Mouse (Mus musculus) embryonic facial prominence, embryonic 12.5 days (tissue): ENCODE results near the gene Gipc3. TPM values are rescaled to one million over a fixed set of nuclear protein-coding genes. Genes with fewer than 3 reads are reported as not detected.

Source experiments
- ATAC-seq: fragments of 200-750 bp; cut with Nextera tagmentation; 2 replicates; pipeline ENCODE4 v1.8.0; 2017; ENCODE audit not compliant: insufficient number of reproducible peaks, insufficient read depth, low FRiP score, low TSS enrichment
- H3K27ac ChIP-seq: fragments of 300-500 bp; sonication (generic); 2 replicates; pipeline ENCODE4 v1.5.1; 2016; ENCODE audit warnings: mild to moderate bottlenecking
- H3K27me3 ChIP-seq: fragments of 300-500 bp; sonication (generic); 2 replicates; pipeline ENCODE4 v1.6.1; 2016; ENCODE audit warnings: mild to moderate bottlenecking, moderate library complexity
- H3K36me3 ChIP-seq: fragments of 300-500 bp; sonication (generic); 2 replicates; pipeline ENCODE4 v1.6.1; 2016; ENCODE audit warnings: mild to moderate bottlenecking
- H3K4me1 ChIP-seq: fragments of 300-500 bp; sonication (generic); 2 replicates; pipeline ENCODE4 v1.6.1; 2016
- H3K4me2 ChIP-seq: fragments of 300-500 bp; sonication (generic); replicated peaks from 2 replicates; pipeline ENCODE4 v1.6.1; 2016; ENCODE audit warnings: mild to moderate bottlenecking, moderate library complexity
- H3K4me3 ChIP-seq: fragments of 300-500 bp; sonication (generic); 2 replicates; pipeline ENCODE4 v1.5.1; 2016; ENCODE audit warnings: mild to moderate bottlenecking
- H3K9ac ChIP-seq: fragments of 300-500 bp; sonication (generic); 2 replicates; pipeline ENCODE4 v1.6.1; 2016; ENCODE audit warnings: mild to moderate bottlenecking, moderate library complexity
- H3K9me3 ChIP-seq: fragments of 300-500 bp; sonication (generic); 2 replicates; pipeline ENCODE4 v1.6.1; 2016; ENCODE audit warnings: mild to moderate bottlenecking, moderate library complexity
- WGBS: fragments of 180-500 bp; shearing (Covaris S2); methylation state at CpG from one replicate; pipeline ENCODE4 v1.1.7; 2016; 5-methylcytosine and 5-hydroxymethylcytosine counted together
- polyA plus RNA-seq: library from polyadenylated mRNA; unstranded; fragments of >200 nt; fragmentation: Nextera tagmentation; extraction: Ambion mirVana; gene quantifications from 2 replicates; pipeline ENCODE4 v1.2.1, GENCODE M21; 2016

The Gipc3 gene
- not detected in 2 replicates for polyA plus RNA-seq

- 7% methylated on average over 55 of the region's 67 CpGs for WGBS
- H3K4me3 ChIP-seq: peak within 1 kb of the TSS; percentile 37
Observed at GRCm38 (mm10) chr10:81342686-81343505, at the start of gene Gipc3. Gene Gipc3 (minus strand): TSS chr10:81343266.

GRCm38 (mm10) chr10:81392781-81393185, 49.7 kb upstream of the Gipc3 start, which contains the start of gene Smim24:
Gene Smim24 (plus strand): TSS chr10:81393051.
- Histone ChIP-seq H3K4me3 (peak within 1 kb of the TSS; percentile 24), H3K4me2 (peak within 1 kb of the TSS; percentile 50), H3K9me3 (no peaks in the 10 kb centered on the region), H3K9ac (peak within 1 kb of the TSS; percentile 48), H3K27ac (peak within 1 kb of the TSS; percentile 66), H3K4me1 (peaks cover 20% of the 10 kb centered on the region), H3K36me3 (peaks cover 12% of the 10 kb centered on the region), H3K27me3 (no peaks in the 10 kb centered on the region)
- ATAC-seq: no peak
- 63% methylated on average over 14 of the region's 14 CpGs for WGBS

More at GRCm38 (mm10) chr10:81342686-81343505, at the start of gene Gipc3:
- H3K4me1 ChIP-seq: peaks cover 15% of the 10 kb centered on the region
- no peaks in the 10 kb centered on the region for H3K9me3 ChIP-seq
- H3K36me3 ChIP-seq: peaks cover 13% of the 10 kb centered on the region
- H3K27ac ChIP-seq: no peak within 1 kb of the TSS
- H3K27me3 ChIP-seq: peaks cover 73% of the 10 kb centered on the region
- H3K4me2 ChIP-seq: peak within 1 kb of the TSS; percentile 59
- ATAC-seq: no peak
- peak within 1 kb of the TSS; percentile 47 for H3K9ac ChIP-seq

DNA sequence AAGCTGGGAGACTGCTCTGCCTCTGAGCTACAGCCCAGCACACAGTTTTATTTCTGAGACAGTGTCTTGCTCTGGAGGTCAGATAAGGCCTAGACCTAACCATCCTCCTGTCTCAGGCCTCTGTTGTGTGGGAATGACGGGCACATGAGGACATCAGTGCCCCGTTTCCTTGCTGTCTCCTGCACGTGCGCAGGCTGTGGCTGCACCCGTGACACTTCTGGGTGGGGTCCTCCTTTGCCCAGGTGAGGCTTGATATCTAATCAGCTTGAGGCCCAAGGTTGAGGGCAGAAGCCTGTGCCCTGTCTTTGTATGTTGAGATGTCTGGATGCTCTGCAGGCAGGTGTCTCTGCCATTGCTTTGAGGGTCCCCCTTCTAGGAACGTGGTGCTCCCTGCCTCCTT, 49.2 kb upstream of the Gipc3 start:
- Histone ChIP-seq H3K4me3 (no peak overlapping the region), H3K27ac (no peak overlapping the region), H3K9ac (no peak overlapping the region), H3K27me3 (no peaks in the 10 kb centered on the region), H3K36me3 (peaks cover 17% of the 10 kb centered on the region), H3K4me2 (no peak overlapping the region), H3K9me3 (no peaks in the 10 kb centered on the region), H3K4me1 (peaks cover 20% of the 10 kb centered on the region)
- ATAC-seq: no peak
- WGBS: 85% methylated on average over 6 of the region's 6 CpGs

GRCm38 (mm10) chr10:81390678-81390965, 47.6 kb upstream of the Gipc3 start:
- Histone ChIP-seq H3K9me3 (no peaks in the 10 kb centered on the region), H3K4me1 (peaks cover 26% of the 10 kb centered on the region), H3K4me2 (no peak overlapping the region), H3K36me3 (peaks cover 33% of the 10 kb centered on the region), H3K27me3 (no peaks in the 10 kb centered on the region), H3K27ac (no peak overlapping the region), H3K9ac (no peak overlapping the region), H3K4me3 (no peak overlapping the region)
- ATAC-seq: no peak
- WGBS: 91% methylated on average over 13 of the region's 13 CpGs

DNA sequence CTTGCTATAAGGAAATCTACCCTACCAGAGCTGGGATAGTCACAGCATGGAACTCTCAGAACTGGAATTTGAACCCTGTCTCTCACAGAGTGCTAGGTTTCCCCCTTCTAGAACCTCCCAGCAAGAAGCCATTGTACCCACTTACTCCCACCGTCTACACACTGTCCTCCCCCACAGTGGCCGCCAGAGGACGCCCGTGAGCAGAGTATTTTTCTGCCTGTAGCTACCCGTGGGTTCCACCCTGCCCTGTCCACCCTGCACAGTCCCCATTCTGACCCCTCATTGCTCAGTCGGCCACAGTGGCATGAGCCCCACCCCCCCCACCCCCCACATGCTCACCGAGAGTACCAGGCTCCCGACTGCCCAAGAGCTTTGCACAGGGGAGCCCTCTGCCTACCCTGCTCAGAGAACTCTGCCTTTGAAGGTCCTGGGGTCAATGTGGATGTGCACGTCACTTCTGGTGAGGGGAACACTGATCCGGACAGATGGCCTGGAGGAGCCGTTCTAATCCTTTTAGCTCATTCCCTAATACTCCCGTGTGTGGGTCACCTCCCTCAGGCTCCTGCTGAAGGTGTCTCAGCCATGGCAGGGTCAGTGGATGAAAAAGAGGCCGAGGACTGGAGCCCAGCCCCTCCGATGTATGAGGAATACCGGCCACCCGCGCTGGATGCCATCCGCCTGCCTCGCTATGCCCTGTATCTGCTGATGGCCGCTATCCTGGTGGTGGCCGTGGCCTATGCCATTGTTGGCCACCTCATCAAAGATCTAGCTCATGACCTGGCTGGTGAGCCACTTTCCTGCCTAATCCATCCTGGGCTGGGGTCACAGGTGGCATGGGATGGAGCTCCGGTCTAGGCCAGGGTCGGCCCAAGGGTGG, 47.0 kb upstream of the Gipc3 start:
- no peak; the same call in 1 of the 2 replicates for ATAC-seq
- peaks cover 33% of the 10 kb centered on the region for H3K36me3 ChIP-seq
- H3K4me3 ChIP-seq: no peak overlapping the region
- H3K9ac ChIP-seq: 0 out of 2 replicates have a peak overlapping the region, but pooled peaks have one; percentile 24
- no peaks in the 10 kb centered on the region for H3K9me3 ChIP-seq
- H3K27me3 ChIP-seq: no peaks in the 10 kb centered on the region
- H3K4me2 ChIP-seq: no peak overlapping the region
- no peak overlapping the region for H3K27ac ChIP-seq
- peaks cover 31% of the 10 kb centered on the region for H3K4me1 ChIP-seq
- WGBS: 62% methylated on average over 23 of the region's 23 CpGs

DNA sequence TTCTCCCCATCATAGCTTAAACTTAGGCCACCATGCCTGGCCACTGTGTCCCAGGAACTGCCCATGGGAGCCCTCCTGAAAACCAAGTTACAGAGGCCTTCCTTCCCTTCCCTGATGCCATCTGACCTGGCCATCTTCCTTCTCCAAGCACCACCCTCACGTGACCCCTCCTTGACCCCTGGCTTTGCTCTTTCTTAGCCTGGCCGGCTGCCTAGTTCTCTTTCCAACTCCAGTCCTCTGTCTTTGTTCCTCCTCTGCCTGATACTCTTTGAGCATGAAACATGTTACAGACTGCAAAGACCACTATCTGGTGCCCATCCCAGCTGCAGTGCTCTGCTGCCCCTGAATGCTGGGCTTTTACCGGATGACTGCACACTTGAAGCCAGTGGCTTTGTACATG, 46.3 kb upstream of the Gipc3 start:
- H3K4me1 ChIP-seq: peaks cover 35% of the 10 kb centered on the region
- H3K4me2 ChIP-seq: no peak overlapping the region
- 0 out of 2 replicates have a peak overlapping the region, but pooled peaks have one; percentile 24 for H3K9ac ChIP-seq
- H3K27me3 ChIP-seq: no peaks in the 10 kb centered on the region
- peaks cover 33% of the 10 kb centered on the region for H3K36me3 ChIP-seq
- no peak overlapping the region for H3K4me3 ChIP-seq
- 60% methylated on average over 3 of the region's 3 CpGs for WGBS
- no peak overlapping the region for H3K27ac ChIP-seq
- no peaks in the 10 kb centered on the region for H3K9me3 ChIP-seq
- ATAC-seq: no peak

DNA sequence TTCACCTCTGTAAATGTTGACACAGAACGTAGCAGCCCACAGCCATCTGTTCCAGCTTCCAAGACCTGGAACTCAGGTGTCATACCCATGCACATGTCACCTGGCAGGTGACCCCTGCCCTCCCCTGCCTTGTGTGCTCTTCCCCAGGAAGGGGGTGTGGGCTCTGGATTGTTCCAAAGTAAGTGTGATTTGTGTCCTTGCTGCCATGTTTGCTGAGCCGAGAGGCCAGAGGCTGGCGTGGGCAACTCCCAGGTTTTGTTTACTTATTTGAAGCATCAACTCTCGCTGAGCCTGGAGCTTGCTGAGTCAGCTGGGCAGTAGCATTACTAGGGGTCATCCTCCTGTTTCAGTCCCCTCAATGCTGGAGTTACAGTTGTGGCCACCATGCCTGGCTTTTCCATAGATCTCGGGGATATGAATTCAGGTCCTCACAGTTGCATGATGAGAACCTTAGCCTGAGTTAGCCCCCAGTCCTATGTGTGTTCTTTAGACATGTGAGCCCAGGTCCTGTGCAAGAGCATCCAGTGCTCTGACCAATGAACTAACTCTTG, 45.5 kb upstream of the Gipc3 start, which contains the start of gene Gm48552:
Gene Gm48552 (plus strand): TSS at position 501 of the 551 bp plus-strand sequence.
- Histone ChIP-seq H3K9me3 (no peaks in the 10 kb centered on the region), H3K4me2 (no peak within 1 kb of the TSS), H3K4me3 (no peak within 1 kb of the TSS), H3K36me3 (peaks cover 33% of the 10 kb centered on the region), H3K27me3 (no peaks in the 10 kb centered on the region), H3K27ac (no peak within 1 kb of the TSS), H3K4me1 (peaks cover 31% of the 10 kb centered on the region), H3K9ac (0 out of 2 replicates have a peak within 1 kb of the TSS, but pooled peaks have one; percentile 24)
- no peak for ATAC-seq
- 87% methylated on average over 5 of the region's 5 CpGs for WGBS

- Histone ChIP-seq H3K27ac (no peak overlapping the region), H3K9me3 (no peaks in the 10 kb centered on the region), H3K36me3 (peaks cover 33% of the 10 kb centered on the region), H3K4me2 (no peak overlapping the region), H3K27me3 (no peaks in the 10 kb centered on the region), H3K9ac (no peak overlapping the region), H3K4me3 (no peak overlapping the region), H3K4me1 (peaks cover 22% of the 10 kb centered on the region)
- no peak for ATAC-seq
- 96% methylated on average over 20 of the region's 20 CpGs for WGBS
Observed at GRCm38 (mm10) chr10:81387716-81388115, 44.6 kb upstream of the Gipc3 start.

GRCm38 (mm10) chr10:81385603-81386306, 42.7 kb upstream of the Gipc3 start:
- Histone ChIP-seq H3K36me3 (peaks cover 33% of the 10 kb centered on the region), H3K9ac (peak overlapping the region; percentile 75; the same call in 1 of the 2 replicates), H3K27ac (no peak overlapping the region), H3K27me3 (no peaks in the 10 kb centered on the region), H3K9me3 (no peaks in the 10 kb centered on the region), H3K4me3 (peak overlapping the region; percentile 78; the same call in 1 of the 2 replicates), H3K4me2 (peak overlapping the region; percentile 82), H3K4me1 (peaks cover 22% of the 10 kb centered on the region)
- ATAC-seq: no peak
- WGBS: 88% methylated on average over 22 of the region's 22 CpGs

DNA sequence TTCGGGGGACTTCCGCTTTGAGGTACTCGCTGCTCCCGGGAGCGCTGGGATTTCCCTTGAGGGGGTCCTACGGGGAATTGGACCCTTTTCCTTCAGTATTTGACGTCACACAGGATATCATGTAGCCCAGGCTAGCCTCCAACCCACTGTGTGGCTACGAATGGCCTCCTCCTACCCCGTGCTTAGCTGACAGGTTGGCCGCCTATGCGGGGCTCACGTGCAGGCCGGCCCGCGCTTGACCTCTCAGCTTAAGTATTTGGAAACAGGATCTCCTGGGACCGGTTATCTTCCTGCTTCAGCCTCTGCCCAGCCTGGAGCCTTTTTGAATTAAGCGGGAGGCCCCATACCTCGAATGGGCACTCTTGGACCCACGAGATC, 41.5 kb upstream of the Gipc3 start:
- peak overlapping the region; percentile 82 for H3K4me2 ChIP-seq
- under 1% methylated on average over 19 of the region's 19 CpGs for WGBS
- no peaks in the 10 kb centered on the region for H3K27me3 ChIP-seq

More for the DNA sequence above, 41.5 kb upstream of the Gipc3 start:
- Histone ChIP-seq H3K4me3 (peak overlapping the region; percentile 78), H3K9ac (peak overlapping the region; percentile 75), H3K9me3 (no peaks in the 10 kb centered on the region), H3K27ac (peak overlapping the region; percentile 85), H3K36me3 (peaks cover 33% of the 10 kb centered on the region), H3K4me1 (peaks cover 18% of the 10 kb centered on the region)
- 0 out of 2 replicates have a peak, but pooled peaks have one; percentile 10 for ATAC-seq
